Mouse (Mus musculus) monocyte, adult 5-6 weeks (primary cell): ENCODE measurements around the gene Adap1. TPM values are rescaled to one million over a fixed set of nuclear protein-coding genes. Genes with fewer than 3 reads are reported as not detected.

Source experiments
- ATAC-seq: fragments of 153-309, 156-312 bp; replicated peaks from 2 replicates; pipeline ENCODE4 v1.8.0; 2017; ENCODE audit warnings: mild to moderate bottlenecking; ENCODE audit not compliant: low TSS enrichment, insufficient number of reproducible peaks, severe bottlenecking, poor library complexity, low FRiP score
- total RNA-seq: library from RNA; stranded (forward); fragments of 200-1000, 200-491, 200-594 nt; gene quantifications from 3 replicates; pipeline ENCODE4 v1.2.3, GENCODE M21; 2017

Adap1 gene
- total RNA-seq, 1 experiment from 2014 or later: 72.6 TPM

- no peak for ATAC-seq
Observed at GRCm38 (mm10) chr5:139228318-139228717, 97.1 kb downstream of the Adap1 start.

- no peak for ATAC-seq
Observed at GRCm38 (mm10) chr5:139227645-139228044, 97.8 kb downstream of the Adap1 start.

- ATAC-seq: no peak
Observed at GRCm38 (mm10) chr5:139227236-139227635, 98.2 kb downstream of the Adap1 start.

GRCm38 (mm10) chr5:139223331-139223730, 102.1 kb downstream of the Adap1 start:
- no peak for ATAC-seq

Other genes with a start within 250 kb of the Adap1 start
- 17.1 TPM in 1 of 3 replicates, not detected in the others for gene Prkar1b, start 175.6 kb downstream of the Adap1 start, total RNA-seq
- gene Dnaaf5, start 175.4 kb downstream of the Adap1 start, total RNA-seq: 5.8 to 11.9 TPM (median 6.1 TPM) in 3 replicates
- 62.9 to 89.5 TPM (median 80.2 TPM) in 3 replicates for gene Sun1, start 125.0 kb downstream of the Adap1 start, total RNA-seq
- gene Get4, start 73.3 kb downstream of the Adap1 start, total RNA-seq: 20.5 to 26.5 TPM (median 21.0 TPM) in 3 replicates
- gene Cox19, start 25.8 kb upstream of the Adap1 start, total RNA-seq: 9.5 to 46.4 TPM (median 15.2 TPM) in 3 replicates
- not detected in 3 replicates for gene Cyp2w1, start 27.0 kb upstream of the Adap1 start, total RNA-seq
- gene Gpr146, start 52.1 kb upstream of the Adap1 start, total RNA-seq: 6.9 to 10.8 TPM (median 9.8 TPM) in 3 replicates
- gene C130050O18Rik, start 79.7 kb upstream of the Adap1 start, total RNA-seq: 28.4 to 51.7 TPM (median 32.7 TPM) in 3 replicates
- gene Gper1, start 97.5 kb upstream of the Adap1 start, total RNA-seq: 0.53 to 1.3 TPM in 2 of 3 replicates, not detected in the other
- 16.2 to 45.2 TPM (median 35.8 TPM) in 3 replicates for gene 3110082I17Rik, start 134.9 kb upstream of the Adap1 start, total RNA-seq
- gene Zfand2a, start 158.9 kb upstream of the Adap1 start, total RNA-seq: 19.3 to 53.0 TPM (median 49.3 TPM) in 3 replicates
- gene Uncx, start 217.9 kb upstream of the Adap1 start, total RNA-seq: not detected in 3 replicates